Mouse (Mus musculus): ENCODE data around the gene Gcnt3.
"Not testable (repeated sequence)": the region's sequence is repeated elsewhere in the genome, so short reads cannot be mapped to it uniquely, and the experiment has no call there.

Gcnt3 gene

DNA sequence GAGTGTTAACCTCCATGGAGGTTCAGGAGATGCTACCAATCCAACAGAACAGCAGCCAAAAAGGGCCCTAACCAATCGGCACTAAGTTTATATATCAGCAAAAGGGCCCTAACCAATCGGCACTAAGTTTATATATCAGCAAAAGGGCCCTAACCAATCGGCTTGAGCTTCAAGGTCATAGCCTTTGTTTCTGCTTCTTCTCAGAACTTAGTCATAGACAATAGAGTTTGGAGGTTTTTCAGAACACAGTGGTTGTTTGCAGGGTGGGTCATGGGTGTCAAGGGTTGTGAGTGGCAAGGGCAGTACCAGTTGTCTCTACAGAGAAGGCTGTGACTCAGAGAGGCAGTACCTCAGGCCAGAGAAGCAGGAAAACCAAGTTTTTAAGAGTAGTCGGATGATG is 4.2 kb upstream of the Gcnt3 start:
- DNase-seq: no peak

DNA sequence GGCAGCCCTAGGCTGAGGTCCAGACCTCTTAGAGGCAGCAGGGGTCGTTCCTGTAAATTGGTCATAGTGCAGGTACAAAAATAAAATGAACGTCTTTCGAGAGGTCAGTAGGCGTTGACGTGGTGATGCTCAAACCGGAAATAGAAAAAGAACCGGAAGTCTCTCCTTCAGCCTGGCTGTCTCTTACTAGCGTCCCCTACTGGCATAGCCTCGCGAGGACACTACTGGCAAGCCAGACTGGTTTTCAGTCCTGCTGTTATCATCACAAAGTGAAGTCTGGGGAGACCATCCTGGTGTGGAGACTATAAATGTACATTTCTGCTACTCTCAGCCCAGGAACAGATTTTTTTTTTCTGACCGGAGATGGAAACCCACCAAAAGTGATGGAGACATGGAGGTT is 2.7 kb upstream of the Gcnt3 start:
- DNase-seq: no peak

DNA sequence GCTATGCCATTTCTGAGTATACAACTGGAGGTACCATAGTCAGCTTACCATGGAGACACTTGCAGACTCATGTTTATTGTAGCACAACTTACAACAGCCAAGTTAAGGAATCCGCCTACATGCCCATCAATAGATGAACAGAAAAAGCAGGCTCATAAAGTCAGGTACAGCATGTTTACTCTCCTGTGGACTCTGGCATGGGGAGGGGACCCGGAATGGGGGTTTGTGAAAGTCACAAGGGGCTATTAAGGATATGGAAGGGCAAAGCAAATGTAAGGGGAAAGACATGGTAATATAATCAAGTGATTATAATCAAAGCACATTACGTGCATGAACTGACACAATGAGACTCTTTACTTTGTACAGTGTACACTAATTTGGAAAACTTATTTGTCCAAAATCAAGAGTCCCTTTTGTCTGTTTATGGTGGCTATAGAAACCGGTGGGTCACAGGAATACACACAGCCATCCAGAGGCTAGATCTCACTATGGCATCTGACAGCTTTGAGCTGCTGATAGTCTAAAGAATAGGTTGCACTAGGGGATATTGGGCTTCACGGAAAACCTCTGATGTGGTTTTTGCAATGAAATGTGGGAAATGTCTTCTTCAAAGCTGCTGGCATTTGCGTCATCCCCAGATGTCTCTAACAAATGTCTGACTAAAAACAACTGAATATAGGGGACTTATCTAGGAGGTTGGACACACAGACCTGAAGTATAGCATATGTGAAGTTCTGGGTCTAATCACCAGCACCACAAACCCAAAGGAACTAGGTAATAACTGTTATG is 1.9 kb upstream of the Gcnt3 start:
- DNase-seq: no peak

DNA sequence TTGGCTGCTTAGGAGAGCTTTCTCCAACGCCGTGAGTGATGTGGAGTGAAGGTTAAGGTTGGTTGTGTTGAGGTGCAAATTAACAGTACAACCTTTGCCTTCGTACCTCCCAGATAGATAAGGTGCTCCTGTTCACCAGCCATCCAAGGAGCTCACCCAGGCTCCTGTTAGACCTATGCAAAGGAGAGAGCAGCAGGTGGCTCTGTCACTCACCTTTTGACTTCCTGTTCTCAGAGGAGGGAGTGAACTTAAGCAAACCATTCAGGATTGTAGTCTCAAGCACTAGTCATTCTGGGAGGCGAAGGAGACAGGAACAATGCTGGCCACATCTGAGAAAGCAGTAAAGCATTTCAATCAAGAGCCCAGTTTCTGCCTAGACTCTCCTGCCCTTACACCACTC is 1.2 kb downstream of the Gcnt3 start:
- DNase-seq: no peak

DNA sequence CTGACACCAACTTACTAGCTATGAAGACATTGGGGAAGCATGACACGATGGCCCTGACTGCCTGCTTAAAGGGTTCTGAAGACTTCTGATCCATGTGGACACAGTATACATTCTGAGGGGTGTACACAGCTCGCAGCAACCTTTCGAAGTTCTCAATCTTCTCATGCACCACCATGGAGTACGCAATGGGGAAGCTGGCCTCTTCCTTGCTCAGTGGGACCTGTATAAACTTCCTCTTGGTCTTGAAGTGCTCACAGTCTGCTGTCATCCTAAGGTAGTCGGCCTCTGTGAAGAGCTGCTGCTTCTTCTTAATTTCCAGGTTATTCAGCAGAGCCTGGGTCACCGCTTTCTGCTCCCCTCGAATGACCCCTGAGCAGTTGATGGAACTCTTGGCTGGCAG is 3.2 kb downstream of the Gcnt3 start:
- no peak for DNase-seq

DNA sequence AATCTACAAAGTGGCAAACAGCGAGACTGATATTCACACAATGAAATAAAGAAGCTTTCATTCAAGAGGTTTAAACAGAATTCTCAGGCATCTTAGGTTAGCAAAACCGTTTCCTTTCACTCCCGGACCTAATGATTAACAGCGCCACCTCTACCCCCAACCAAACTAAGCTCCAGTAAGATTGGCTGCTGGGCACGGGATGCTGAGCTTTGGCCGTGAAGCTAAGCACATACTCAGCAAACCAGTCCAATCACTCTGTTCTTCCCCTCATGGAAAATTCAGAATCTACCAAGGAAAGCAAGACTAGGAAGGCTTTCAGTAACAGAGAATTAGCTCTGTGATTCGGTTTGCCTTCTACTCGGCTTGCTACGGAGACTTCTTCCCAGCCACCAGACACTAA is 4.8 kb downstream of the Gcnt3 start:
- no peak for DNase-seq

DNA sequence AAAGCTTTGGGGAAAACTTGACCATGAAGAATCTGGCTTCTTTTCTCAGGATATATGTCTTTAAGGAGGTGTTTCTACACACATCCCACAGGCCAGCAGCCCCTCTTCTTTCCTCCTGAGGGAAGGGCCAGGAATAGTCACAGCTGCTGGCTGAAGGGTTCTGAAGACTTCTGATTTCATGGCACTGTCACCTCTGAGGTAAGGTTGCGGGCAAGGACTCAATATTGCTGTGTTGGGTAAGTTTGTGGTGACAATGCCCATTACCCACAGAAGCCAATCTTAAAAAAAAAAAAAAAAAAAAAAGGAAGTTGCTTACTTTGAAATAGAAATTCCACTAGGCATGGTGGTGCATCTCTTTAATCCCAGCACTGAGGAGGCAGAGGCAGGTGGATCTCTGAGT is 5.7 kb downstream of the Gcnt3 start:
- no peak for DNase-seq

DNA sequence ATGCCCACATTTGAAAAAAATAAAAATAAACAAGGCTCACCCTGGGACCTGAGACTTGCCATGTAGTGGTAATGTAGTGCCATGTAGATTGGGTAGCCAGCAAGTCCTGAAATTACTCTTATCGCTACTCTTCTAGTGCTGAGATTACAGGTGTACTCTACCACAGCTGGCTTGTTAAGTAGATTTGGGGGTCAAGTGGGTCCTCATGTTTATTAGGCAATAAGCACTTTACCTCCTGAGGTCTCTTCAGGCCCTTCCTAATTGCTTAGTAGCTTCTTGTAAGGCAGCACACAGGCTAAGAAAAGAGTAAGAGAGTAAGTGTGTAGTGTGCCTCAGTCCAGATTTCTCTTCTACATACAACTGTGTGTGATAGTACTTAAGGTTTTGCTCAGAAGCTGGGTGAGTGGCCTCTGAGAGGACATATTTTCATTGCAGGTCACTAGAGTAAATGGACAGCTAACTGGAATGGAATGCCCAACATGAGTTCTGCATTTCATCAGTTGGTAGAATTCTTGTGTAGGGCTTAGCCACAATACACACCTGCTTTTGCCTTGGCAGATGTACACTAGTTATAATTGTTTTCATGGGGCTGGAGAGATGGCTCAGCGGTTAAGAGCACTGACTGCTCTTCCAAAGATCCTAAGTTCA is 12.4 kb downstream of the Gcnt3 start:
- no peak for DNase-seq

DNA sequence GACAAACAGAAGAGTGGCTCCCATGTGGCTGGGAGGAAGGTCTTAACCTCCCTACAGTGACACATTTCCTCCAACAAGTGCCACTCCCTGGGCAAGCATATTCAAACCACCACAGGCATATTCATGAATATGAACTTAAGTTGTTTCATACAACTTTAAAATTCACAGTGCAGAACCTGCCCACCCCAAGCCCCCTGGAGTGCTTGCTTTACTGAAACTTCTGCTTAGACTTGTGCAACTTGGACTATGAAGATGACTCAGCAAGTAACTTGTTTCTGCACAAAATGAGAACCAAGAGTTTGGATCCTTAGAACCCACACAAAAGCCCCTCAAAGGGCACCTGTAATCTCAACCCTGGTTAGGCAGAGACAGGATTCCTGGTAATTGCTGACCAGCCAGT is 13.2 kb downstream of the Gcnt3 start:
- no peak for DNase-seq

DNA sequence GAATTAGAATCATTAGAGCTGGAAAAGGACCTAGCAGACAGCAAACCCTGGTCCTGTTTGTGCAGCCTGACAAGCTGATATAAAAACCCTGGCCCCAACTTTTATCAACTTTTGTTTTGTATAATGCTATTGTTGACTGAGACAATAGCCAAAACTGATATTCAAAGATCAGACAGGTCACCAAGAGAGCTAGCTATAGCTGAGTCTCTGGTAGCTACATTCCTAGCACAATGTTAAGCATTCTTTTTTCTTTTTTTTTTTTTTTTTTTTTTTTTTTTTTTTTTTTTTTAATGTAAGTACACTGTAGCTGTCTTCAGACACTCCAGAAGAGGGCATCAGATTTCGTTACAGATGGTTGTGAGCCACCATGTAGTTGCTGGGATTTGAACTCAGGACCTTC is 14.3 kb downstream of the Gcnt3 start:
- DNase-seq: not testable (repeated sequence)

DNA sequence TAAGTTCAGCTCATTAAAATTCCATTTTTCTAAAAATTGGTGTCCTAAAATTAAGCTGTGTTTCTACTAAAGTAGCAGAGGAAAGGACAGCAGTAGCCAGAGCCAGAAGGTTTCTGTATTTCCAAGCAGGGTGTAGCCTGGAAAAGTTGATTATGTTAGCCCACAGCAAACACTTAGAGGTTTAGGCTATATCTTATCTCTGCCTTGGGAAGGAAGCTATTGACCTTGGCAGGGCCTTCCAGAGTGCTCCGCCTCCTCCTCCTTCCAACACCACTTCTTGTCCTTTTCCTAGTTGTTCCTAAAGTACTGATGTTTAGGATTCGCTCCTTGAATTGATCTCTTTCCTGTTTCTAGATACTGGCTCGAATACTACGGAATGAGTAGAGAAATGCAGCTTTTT is 15.8 kb downstream of the Gcnt3 start:
- no peak for DNase-seq

DNA sequence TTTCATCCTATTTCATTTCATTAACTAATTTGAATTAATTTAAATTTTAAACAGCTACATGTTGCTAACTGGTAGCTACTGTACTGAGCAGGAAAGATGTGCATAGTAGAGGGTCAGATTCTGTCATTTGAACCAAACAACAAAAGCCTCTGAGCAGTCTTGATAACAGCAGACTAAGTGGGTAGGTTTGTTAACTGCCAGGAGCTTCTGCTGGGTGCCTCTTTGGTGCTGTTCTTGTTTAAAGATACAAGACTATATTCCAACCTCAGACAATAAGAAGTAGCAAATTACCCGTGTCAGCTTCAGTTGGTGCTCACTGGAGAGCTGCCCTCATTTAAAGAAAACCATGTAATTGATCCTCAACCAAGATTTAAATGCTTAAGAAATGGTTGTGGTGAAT is 16.3 kb downstream of the Gcnt3 start:
- no peak for DNase-seq

DNA sequence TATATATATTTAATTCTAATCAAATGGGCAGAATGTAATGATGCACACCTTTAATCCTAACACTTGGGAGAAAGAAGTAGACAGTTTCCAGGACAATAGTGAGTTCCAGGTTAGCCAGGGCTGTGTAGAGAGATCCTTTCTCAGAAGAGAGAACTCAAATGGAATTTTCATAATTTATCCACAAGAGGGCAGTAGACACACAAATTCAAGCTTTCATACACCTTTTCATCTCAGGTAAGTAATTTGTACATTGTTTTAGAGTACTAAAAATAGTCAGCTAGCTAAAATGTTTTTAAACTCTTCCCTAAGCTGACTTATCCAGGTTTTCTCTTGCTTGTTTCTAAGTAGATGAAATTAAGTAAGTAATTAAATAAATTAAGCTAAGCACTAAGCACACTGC is 19.0 kb downstream of the Gcnt3 start:
- DNase-seq: no peak

DNA sequence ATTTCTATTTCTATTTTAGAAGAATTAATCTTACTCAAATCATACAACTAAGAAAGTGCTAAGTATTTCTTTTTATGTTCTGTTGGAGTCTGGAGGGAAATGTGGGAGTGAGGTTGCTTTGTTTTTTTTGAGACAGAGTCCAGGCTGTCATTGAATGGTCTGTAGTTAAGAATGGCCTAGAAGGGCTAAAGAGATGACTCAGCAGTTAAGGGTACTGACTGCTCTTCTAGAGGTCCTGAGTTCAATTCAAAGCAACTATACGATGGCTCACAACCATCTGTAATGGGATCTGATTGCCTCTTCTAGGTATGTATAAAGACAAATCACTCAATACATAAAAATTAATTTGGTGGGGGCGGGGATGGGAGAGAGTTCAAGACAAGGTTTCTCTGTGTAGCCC is 22.3 kb downstream of the Gcnt3 start:
- no peak for DNase-seq

DNA sequence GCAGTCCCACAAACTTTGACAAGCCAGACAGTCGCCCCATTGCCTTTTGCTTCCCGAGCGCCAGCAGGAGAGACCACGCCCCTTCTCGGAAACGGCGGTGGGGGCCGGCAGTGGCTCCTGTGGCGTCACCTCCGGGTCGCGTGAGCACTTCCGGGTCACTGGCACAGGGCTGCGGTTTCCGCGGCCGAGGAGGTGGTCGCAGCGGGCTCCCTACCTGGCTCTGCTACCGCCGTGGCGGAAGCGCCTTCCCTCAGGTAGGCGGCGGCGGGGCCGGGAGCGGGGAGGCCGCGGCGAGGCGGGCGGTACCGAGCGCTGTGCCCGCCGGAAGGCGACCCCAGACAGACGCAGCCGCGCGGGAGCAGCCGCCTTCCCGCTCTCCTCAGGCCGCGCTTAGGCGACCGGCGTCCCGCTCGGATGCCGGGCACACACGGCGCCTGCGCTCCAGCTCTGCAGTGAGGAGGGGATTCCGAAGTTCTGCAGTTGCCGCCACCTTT is 25.4 kb downstream of the Gcnt3 start, which contains the start of gene Gtf2a2:
TSS of gene Gtf2a2 (plus strand) at position 143 of the 494 bp plus-strand sequence.
- peak; percentile 91 for DNase-seq

DNA sequence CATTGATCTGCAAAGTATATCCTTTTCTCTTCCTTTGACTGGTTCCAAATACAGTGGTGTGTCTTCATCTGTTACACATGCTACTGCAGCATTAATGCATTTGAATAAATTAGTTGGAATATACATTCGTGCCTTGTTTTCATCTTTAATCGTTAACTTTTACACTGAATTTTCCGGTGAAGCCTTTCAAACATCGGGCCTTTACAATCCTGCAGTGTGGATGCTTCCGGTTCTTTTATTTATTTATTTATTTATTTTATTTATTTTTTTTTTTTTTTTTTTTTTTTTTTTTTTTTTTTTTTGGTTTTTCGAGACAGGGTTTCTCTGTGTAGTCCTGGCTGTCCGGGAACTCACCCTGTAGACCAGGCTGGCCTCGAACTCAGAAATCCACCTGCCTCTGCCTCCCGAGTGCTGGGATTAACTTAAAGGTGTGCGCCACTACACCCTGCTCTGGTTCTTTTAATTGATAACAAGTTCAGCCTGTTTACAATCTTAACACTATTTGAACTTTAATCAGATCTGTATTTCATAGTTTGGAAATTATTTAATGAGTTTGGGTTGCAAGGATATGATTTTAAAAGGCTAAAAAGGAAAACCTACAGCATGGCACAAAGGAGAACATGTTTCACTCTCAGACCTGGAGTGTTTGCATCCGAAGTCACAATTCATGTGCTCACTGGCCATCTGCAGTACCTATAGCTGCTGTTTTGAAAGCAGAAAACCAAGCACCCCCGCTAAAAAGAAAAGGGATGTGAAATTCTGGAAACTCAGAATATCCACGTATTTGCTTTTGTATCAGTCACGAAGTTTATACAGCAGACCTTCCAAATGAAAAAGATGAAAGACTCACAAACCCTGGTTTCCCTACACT is 26.1 kb downstream of the Gcnt3 start:
- no peak for DNase-seq

DNA sequence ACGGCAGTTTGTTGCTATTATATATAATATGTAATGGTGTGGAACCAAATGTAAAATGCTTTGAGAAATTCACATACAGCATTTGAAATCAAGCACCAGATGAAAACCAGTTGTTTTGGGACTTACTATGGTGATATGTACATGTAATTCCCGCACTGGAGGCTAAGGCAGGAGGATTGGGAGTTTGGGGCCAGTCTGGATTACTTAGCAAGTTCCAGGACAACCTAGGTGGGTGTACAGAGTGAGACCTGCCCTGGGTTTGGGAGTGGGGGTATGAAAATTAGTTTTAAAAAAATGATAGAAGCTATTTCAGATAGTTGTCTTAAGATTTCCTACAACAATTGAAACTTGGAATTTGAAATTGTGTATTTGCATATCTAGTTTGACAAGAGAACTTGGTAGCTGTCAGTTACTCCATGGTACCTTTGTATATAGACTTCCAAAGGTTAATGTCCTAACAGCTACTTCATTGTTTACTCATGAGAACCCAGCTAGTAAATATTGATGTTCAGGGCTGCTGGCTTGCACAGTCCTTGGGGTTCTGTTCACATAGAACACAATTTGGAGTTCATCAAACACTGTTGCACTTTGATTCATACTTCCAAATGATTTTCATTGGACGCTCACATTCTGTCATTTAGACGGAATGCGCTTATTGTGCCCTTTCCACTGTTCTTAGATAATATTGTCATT is 27.0 kb downstream of the Gcnt3 start:
- DNase-seq: no peak

DNA sequence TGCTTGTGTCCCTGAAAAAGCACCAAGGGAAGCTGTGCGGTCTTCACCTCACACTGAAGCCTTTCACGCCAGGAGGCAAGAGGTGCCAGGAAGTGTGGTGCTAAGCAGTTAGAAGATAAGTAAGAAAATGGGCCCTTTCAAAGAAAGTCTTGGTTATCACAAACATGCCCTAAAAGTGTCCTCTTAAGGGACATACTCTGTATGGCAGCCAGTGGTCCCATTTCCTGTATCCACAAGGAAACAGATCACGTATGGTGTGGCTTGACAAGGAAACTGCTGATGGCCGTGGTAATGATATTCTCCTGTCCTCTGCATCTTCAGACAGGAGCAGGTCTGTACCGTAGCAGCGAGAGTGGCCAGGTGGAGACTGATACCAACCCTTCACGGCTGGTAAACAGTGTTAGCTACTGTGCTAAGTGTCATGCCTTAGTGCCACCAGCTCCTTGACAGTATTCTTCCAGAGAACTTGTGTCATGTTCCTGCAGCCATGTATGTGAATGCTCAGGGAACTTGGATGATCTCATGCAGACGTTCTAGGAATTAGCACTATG is 28.1 kb downstream of the Gcnt3 start:
- no peak for DNase-seq

DNA sequence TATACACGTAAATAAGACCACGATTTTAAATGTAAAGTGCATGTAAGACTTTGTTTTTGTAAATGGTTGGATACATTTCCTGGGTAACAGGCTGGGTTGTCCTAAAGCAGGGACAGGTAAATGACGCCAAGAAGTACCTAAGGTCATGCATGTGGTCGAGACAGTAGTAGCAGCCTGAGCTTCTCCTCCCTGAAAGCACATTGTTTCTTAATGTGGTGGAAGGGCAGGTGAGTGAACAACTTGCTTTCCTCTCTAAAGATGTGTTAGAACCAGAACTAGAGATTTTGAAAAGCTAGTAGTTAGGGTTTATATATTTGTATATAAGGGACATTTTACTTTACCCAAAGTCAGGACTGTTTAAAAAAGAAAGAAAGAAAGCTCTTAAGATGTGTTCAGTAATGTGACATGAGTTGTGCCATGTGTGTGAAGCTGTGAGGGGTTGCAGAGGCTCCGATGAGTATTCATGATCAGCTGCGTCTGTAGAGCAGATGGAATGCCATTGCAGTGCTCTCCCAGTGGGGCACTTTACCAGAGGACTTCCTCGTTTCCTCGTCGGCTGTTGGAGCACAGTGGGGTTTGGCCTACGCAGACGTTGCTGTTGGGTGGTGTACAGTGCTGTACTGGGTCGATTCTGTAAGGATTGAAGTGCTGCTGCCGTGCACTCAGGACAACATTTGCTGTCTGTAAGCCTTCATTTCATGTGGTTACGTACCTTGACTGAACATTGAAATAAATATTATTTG is 30.2 kb downstream of the Gcnt3 start:
- DNase-seq: peak; percentile 46

DNA sequence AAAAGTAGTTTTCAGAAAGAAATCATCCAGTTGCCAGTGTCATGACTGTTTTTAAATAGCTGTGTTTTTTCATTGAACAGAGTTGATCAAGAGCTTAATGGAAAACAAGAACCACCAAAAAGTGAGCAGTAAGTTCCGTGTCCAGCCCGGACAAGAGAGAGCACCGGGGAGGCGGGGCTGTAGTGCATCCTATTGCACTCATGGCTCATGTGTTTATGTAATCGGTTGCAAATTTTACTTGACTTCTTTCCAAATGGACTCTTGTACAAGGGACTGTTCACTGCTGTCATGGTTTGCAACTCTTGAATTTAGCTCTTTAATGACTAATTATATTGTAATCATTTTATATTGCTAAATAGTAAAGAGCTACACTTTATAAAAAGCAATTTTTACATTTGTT is 30.9 kb downstream of the Gcnt3 start:
- no peak for DNase-seq

DNA sequence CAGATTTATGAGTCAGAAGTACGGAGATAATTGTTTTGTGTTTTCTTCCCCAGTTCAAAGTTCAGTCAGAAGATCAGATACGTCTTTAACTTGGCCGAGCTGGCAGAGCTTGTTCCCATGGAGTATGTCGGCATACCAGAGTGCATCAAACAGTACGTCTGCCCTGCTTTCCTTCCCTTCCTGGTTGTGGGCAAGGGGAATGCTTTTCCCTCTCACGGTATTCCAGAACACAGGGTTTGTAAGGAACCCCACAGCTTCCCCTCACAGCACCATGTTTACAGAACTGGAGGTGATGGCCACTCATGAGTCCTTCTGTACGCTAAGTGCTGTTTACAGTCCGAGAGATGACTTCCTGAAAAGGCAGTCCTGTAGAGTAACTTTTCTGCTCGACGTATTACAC is 34.4 kb downstream of the Gcnt3 start:
- DNase-seq: no peak

DNA sequence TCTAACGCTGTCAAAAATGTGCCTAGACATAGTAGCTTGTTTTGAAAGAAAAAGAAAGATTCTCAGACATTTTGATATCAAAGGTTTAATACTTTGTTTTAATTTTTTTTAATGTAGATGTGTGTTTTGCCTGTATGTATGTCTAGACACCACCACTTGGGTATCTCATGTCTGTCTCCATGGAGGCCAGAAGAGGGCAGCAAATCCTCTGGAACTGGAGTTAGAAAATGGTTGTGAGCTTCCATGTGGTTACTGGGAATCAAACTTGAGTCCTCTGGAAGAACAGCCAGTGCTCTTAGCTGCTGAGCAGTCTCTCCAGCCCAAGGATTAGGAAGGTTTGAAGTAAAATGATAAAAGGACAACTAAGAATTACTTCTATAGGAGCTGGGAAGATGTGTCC is 38.6 kb downstream of the Gcnt3 start:
- no peak for DNase-seq
